Mouse (Mus musculus) stomach, postnatal 0 days (tissue): ENCODE results near the gene Ipo4.

Source experiments
- CTCF ChIP-seq: IDR thresholded peaks from 2 replicates; pipeline ENCODE4 v1.5.1; 2016; ENCODE audit warnings: antibody characterized with exemption, low read depth, mild to moderate bottlenecking, moderate library complexity
- EP300 ChIP-seq: optimal IDR thresholded peaks from 2 replicates; pipeline ENCODE3; 2016; ENCODE audit warnings: antibody characterized with exemption

DNA sequence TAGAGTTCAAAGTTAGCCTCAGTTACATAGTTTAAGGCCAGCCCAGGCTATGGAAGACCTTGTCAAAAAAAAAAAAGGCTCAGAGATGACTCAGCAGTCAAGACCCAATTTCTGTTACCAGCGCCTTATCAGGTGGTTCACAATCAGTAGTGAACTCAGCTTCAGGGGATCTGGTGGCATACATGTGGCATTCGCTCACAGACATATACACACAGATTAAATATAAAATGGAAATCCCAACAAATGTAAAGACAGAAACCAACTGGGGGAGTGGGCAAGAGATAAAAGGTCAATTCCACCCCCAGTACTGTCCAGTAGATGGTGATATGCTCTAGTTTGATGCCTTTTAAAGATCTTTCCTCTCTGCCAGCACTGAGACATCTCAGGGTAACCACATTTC, 49.6 kb downstream of the Ipo4 start:
- TF ChIP-seq EP300 (no peak), CTCF (peak; percentile 20; the same call in 1 of the 2 replicates)
